25 mouse cellular contexts compared by ENCODE assay signal in the genomic region with DNA sequence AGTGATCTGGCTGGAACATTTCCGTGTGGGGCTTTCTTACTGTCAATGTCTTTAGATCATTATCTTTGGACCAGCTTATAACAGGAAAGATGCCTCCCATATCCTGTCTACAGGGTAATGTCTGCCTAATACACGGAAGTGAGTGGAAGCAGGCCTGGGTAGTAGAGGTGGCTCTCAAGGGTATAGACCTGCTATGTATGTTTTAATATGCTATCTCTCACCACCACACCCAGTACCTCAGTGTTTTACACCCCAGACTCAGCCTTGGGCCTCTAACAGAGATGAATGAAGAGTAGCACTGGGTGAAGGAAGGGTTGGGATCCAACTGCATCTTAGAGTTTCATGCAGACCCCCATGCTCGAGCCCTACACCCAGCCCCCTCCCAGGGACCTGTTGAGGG. TPM values are rescaled to one million over a fixed set of nuclear protein-coding genes. Genes with fewer than 3 reads are reported as not detected.
"Had no signal": no experiment of that assay in that cellular context is flagged by ENCODE, and none has a peak within 500 bp of the region (broad histone marks: within the 10 kb centered on the region; RNA-seq: fewer than 3 reads in every experiment).

No protein-coding gene starts in this region.

- H3K9ac ChIP-seq: limb, embryonic 13.5 days; lung, embryonic 14.5 days; midbrain, embryonic 12.5 days; neural tube, embryonic 13.5 days had no signal

- H3K27me3 ChIP-seq: limb, embryonic 13.5 days; midbrain, embryonic 12.5 days; neural tube, embryonic 13.5 days had no signal

- H3K4me1 ChIP-seq: limb, embryonic 13.5 days; midbrain, embryonic 12.5 days; neural tube, embryonic 13.5 days had no signal

- ATAC-seq: intestine, postnatal 0 days; lung, postnatal 0 days; midbrain, embryonic 16.5 days had no signal

- H3K9me3 ChIP-seq: limb, embryonic 13.5 days; midbrain, embryonic 12.5 days; neural tube, embryonic 13.5 days had no signal

- H3K27ac ChIP-seq: kidney, postnatal 0 days; limb, embryonic 13.5 days; macrophage; midbrain, embryonic 12.5 days; neural tube, embryonic 13.5 days had no signal

- H3K36me3 ChIP-seq: limb, embryonic 13.5 days; midbrain, embryonic 12.5 days; neural tube, embryonic 13.5 days had no signal

- DNase-seq: kidney, adult 2 months; kidney, postnatal 25 days; layer of hippocampus, postnatal 36 days; left cerebral cortex, postnatal 4 days; lung, embryonic 14.5 days; thymus, adult 18-20 months; thymus, postnatal 14 days; thymus, postnatal 4 days had no signal

- H3K4me3 ChIP-seq: left cerebral cortex, adult 2 months; limb, embryonic 13.5 days; midbrain, embryonic 12.5 days; myocyte; neural tube, embryonic 13.5 days had no signal

- H3K4me2 ChIP-seq: limb, embryonic 13.5 days; lung, embryonic 14.5 days; midbrain, embryonic 12.5 days; neural tube, embryonic 13.5 days had no signal

RNA-seq across cellular contexts. Expression of gene Cnih3, which starts 23.3 kb away (rescaled TPM):
- total RNA-seq: liver, adult 2 months; megakaryocyte, adult 5-6 weeks; monocyte, adult 5-6 weeks; neutrophil, adult 5-6 weeks had no signal
- polyA plus RNA-seq: kidney, adult 2 months; kidney, embryonic 14.5 days; large intestine, adult 2 months; liver, adult 2 months; lung, embryonic 14.5 days; macrophage; spleen, adult 2 months had no signal
